Mouse (Mus musculus) embryonic facial prominence, embryonic 11.5 days (tissue): ENCODE measurements around the gene Recql5. TPM values are rescaled to one million over a fixed set of nuclear protein-coding genes. Genes with fewer than 3 reads are reported as not detected.

ENCODE experiments used
- ATAC-seq: fragments of 200-750 bp; cut with Nextera tagmentation; replicated peaks from 2 replicates; pipeline ENCODE4 v1.8.0; 2017; ENCODE audit warnings: low read depth; ENCODE audit not compliant: insufficient number of reproducible peaks, low FRiP score, low TSS enrichment
- DNase-seq: peaks from one replicate; pipeline ENCODE4 v3.0.0-alpha.2; 2015; ENCODE audit warnings: low spot score
- H3K27ac ChIP-seq: fragments of 300-500 bp; sonication (generic); replicated peaks from 2 replicates; pipeline ENCODE4 v1.5.1; 2014; ENCODE audit warnings: mild to moderate bottlenecking, low read depth, low read length, control low read depth
- H3K27me3 ChIP-seq: fragments of 300-500 bp; sonication (generic); 2 replicates; pipeline ENCODE4 v1.6.1; 2014; ENCODE audit warnings: mild to moderate bottlenecking, low read length, moderate library complexity, mixed read lengths; ENCODE audit not compliant: control insufficient read depth, insufficient read depth
- H3K36me3 ChIP-seq: fragments of 300-500 bp; sonication (generic); replicated peaks from 2 replicates; pipeline ENCODE4 v1.6.1; 2014; ENCODE audit warnings: low read depth, mild to moderate bottlenecking, low read length, moderate library complexity, mixed read lengths; ENCODE audit not compliant: control insufficient read depth, insufficient read depth
- H3K4me1 ChIP-seq: fragments of 300-500 bp; sonication (generic); 2 replicates; pipeline ENCODE4 v1.6.1; 2014; ENCODE audit warnings: low read length, mixed read lengths; ENCODE audit not compliant: control insufficient read depth, insufficient read depth
- H3K4me2 ChIP-seq: fragments of 300-500 bp; sonication (generic); 2 replicates; pipeline ENCODE4 v1.6.1; 2014; ENCODE audit warnings: low read depth, mild to moderate bottlenecking, control low read depth, low read length, moderate library complexity
- H3K4me3 ChIP-seq: fragments of 300-500 bp; sonication (generic); 2 replicates; pipeline ENCODE4 v1.5.1; 2014; ENCODE audit warnings: low read depth, low read length, control low read depth
- H3K9ac ChIP-seq: fragments of 300-500 bp; sonication (generic); replicated peaks from 2 replicates; pipeline ENCODE4 v1.6.1; 2014; ENCODE audit warnings: mild to moderate bottlenecking, control low read depth, low read length
- H3K9me3 ChIP-seq: fragments of 300-500 bp; sonication (generic); replicated peaks from 2 replicates; pipeline ENCODE4 v1.6.1; 2016; ENCODE audit warnings: mild to moderate bottlenecking, low read length, inconsistent platforms, mixed read lengths; ENCODE audit not compliant: control insufficient read depth
- WGBS: fragments of 180-500 bp; shearing (Covaris S2); extraction: QIAGEN DNeasy Blood & Tissue Kit; methylation state at CpG from one replicate; pipeline ENCODE4 v1.1.7; 2014; 5-methylcytosine and 5-hydroxymethylcytosine counted together
- polyA plus RNA-seq: library from polyadenylated mRNA; unstranded; fragments of >200 nt; fragmentation: Nextera tagmentation; extraction: Ambion mirVana; gene quantifications from 2 replicates; pipeline ENCODE4 v1.2.1, GENCODE M21; 2014

Recql5 gene
- polyA plus RNA-seq, 1 experiment from 2014 or later, result 14.2 TPM

DNA sequence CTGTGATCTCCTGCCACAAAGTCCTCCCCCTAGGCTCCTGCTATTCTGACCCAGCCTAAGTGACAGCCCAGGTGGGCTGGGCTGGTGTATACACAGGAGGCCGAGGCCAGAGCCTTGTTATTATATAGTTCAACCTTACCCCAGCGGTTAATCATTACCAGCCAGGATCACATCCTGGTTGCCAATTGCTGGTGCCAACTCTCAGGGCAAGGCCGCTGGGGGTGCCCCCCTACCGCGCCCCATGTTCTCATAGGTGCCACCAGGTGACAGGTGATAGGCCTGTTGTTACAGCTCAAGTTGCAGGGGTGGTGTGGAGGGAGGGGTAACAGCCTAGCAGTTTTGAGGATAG, 89.4 kb downstream of the Recql5 start:
- Histone ChIP-seq H3K4me1 (peaks cover 5% of the 10 kb centered on the region), H3K4me3 (no peak overlapping the region), H3K4me2 (no peak overlapping the region), H3K36me3 (no peaks in the 10 kb centered on the region), H3K9me3 (no peaks in the 10 kb centered on the region), H3K27me3 (no peaks in the 10 kb centered on the region), H3K27ac (no peak overlapping the region), H3K9ac (no peak overlapping the region)
- DNase-seq (no peak), ATAC-seq (no peak)
- WGBS, result 85% methylated on average over 5 of the region's 5 CpGs

DNA sequence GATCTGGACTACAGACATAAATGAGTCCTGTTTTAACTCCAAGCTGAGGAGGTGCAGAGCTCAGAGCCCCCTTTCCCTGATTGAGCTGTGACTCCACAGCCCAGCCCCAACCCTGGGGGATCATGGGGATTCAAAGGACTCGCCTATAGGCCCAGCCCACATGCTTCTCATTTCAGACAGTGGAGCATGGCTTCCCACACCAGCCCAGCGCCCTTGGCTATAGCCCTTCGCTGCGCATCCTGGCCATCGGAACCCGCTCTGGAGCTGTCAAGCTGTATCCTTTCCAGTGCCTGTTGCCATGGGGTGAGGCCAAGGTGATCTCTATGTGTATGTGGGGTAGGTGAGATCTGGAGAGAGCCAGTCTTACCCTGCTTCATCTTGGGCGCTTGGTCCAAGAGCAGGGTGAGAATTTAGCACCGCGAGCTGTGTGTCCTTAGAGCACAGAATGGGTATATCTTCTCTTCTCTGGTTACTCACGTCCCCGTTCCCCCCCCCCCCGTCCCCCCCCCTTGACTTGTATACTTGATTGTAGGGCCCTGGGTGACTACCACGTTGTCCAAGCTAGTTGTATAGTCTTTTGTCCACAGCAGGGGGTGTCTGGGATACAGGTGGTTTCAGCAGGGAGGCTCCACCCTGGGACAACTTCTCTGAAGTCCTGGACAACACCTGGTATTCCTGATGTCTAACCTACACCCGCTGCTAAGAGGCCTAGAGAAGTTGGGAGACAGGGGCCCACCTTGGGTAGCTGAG, 90.0 kb downstream of the Recql5 start:
- 70% methylated on average over 14 of the region's 14 CpGs for WGBS
- H3K4me1 ChIP-seq, result peaks cover 5% of the 10 kb centered on the region

More for the DNA sequence above, 90.0 kb downstream of the Recql5 start:
- no peak overlapping the region for H3K4me3 ChIP-seq
- no peak for ATAC-seq
- no peak for DNase-seq
- H3K36me3 ChIP-seq, result no peaks in the 10 kb centered on the region
- H3K9me3 ChIP-seq, result no peaks in the 10 kb centered on the region
- H3K27me3 ChIP-seq, result no peaks in the 10 kb centered on the region
- no peak overlapping the region for H3K27ac ChIP-seq
- no peak overlapping the region for H3K9ac ChIP-seq
- no peak overlapping the region for H3K4me2 ChIP-seq

Other genes starting within 250 kb of the Recql5 start
- gene Grb2, start 224.9 kb downstream of the Recql5 start, polyA plus RNA-seq, result 59.0 and 61.8 TPM in 2 replicates
- gene Tmem94, start 168.0 kb downstream of the Recql5 start, polyA plus RNA-seq, result 10.3 and 14.6 TPM in 2 replicates
- gene Caskin2, start 119.8 kb downstream of the Recql5 start, polyA plus RNA-seq, result 11.9 TPM in 2 replicates
- gene Tsen54, start 118.8 kb downstream of the Recql5 start, polyA plus RNA-seq, result 19.8 and 22.2 TPM in 2 replicates
- gene Llgl2, start 109.4 kb downstream of the Recql5 start, polyA plus RNA-seq, result 4.9 and 7.5 TPM in 2 replicates
- 0.07 and 0.31 TPM in 2 replicates for gene Myo15b, start 75.1 kb downstream of the Recql5 start, polyA plus RNA-seq
- 1.1 and 1.4 TPM in 2 replicates for gene Smim5, start 33.5 kb downstream of the Recql5 start, polyA plus RNA-seq
- gene Smim6, start 21.5 kb downstream of the Recql5 start, polyA plus RNA-seq, result 0.21 TPM in 1 of 2 replicates, not detected in the other
- gene Sap30bp, start 195 bp downstream of the Recql5 start, polyA plus RNA-seq, result 49.8 and 59.4 TPM in 2 replicates
- gene Itgb4, start 41.2 kb upstream of the Recql5 start, polyA plus RNA-seq, result 0.83 and 0.85 TPM in 2 replicates
- 113 and 125 TPM in 2 replicates for gene Galk1, start 79.2 kb upstream of the Recql5 start, polyA plus RNA-seq
- 2,457 and 2,634 TPM in 2 replicates for gene H3f3b, start 94.5 kb upstream of the Recql5 start, polyA plus RNA-seq
- 21.2 and 21.7 TPM in 2 replicates for gene Unk, start 96.8 kb upstream of the Recql5 start, polyA plus RNA-seq
- gene Unc13d, start 144.5 kb upstream of the Recql5 start, polyA plus RNA-seq, result 0.71 and 1.2 TPM in 2 replicates
- 47.0 and 49.6 TPM in 2 replicates for gene Wbp2, start 153.5 kb upstream of the Recql5 start, polyA plus RNA-seq
- gene Trim47, start 193.7 kb upstream of the Recql5 start, polyA plus RNA-seq, result 3.4 and 4.5 TPM in 2 replicates
- 1.2 and 1.8 TPM in 2 replicates for gene Trim65, start 197.7 kb upstream of the Recql5 start, polyA plus RNA-seq
- 101 and 102 TPM in 2 replicates for gene Mrpl38, start 205.4 kb upstream of the Recql5 start, polyA plus RNA-seq
- gene Fbf1, start 234.7 kb upstream of the Recql5 start, polyA plus RNA-seq, result 20.3 and 25.9 TPM in 2 replicates